Mouse (Mus musculus): ENCODE measurements around the gene Cdk19. TPM values are rescaled to one million over a fixed set of nuclear protein-coding genes. Genes with fewer than 3 reads are reported as not detected.

The Cdk19 gene
- polyA plus RNA-seq, 1 experiment from 2014 or later = 9.1 TPM

GRCm38 (mm10) chr10:40478626-40479025 is 139.3 kb downstream of the Cdk19 start:
- H3K27ac ChIP-seq (replicated peaks in 1 of 2; ENCODE audit: control insufficient read depth in 1 of 2, insufficient read depth in 1 of 2, low read depth in 2 of 2, low read length in 2 of 2) = no peak overlapping the region
- no peaks in the 10 kb centered on the region for H3K27me3 ChIP-seq (ENCODE audit: control insufficient read depth, insufficient read depth, low read length)
- H3K4me2 ChIP-seq (ENCODE audit: low read length) = no peak overlapping the region
- no peak for ATAC-seq (ENCODE audit: insufficient number of reproducible peaks, insufficient read depth, low FRiP score, low read depth)
- H3K4me1 ChIP-seq (ENCODE audit: control insufficient read depth in 2 of 2, insufficient read depth in 2 of 2, low read length in 2 of 2) = peaks cover 5 to 6% of the 10 kb centered on the region in 2 experiments; a peak in 2 of 4 replicates
- no peak overlapping the region for H3K4me3 ChIP-seq (ENCODE audit: control insufficient read depth in 1 of 2, insufficient read depth in 1 of 2, low read depth in 1 of 2, low read length in 2 of 2)
- WGBS = 95% methylated on average over 3 of the region's 3 CpGs
- no peak overlapping the region for H3K9ac ChIP-seq (ENCODE audit: low read length)
- peaks cover 35% of the 10 kb centered on the region for H3K36me3 ChIP-seq (ENCODE audit: control insufficient read depth, insufficient read depth, low read length)
- H3K9me3 ChIP-seq (ENCODE audit: control insufficient read depth, low read length) = no peaks in the 10 kb centered on the region

- no peak overlapping the region for H3K4me3 ChIP-seq (ENCODE audit: control insufficient read depth in 1 of 2, insufficient read depth in 1 of 2, low read depth in 1 of 2, low read length in 2 of 2)
- H3K9ac ChIP-seq (ENCODE audit: low read length) = no peak overlapping the region
- no peak for ATAC-seq (ENCODE audit: insufficient number of reproducible peaks, insufficient read depth, low FRiP score, low read depth)
- no peak overlapping the region for H3K4me2 ChIP-seq (ENCODE audit: low read length)
- WGBS = 73% methylated on average over 1 of the region's 1 CpGs
- H3K27ac ChIP-seq (replicated peaks in 1 of 2; ENCODE audit: control insufficient read depth in 1 of 2, insufficient read depth in 1 of 2, low read depth in 2 of 2, low read length in 2 of 2) = no peak overlapping the region
- H3K9me3 ChIP-seq (ENCODE audit: control insufficient read depth, low read length) = no peaks in the 10 kb centered on the region
- no peaks in the 10 kb centered on the region for H3K27me3 ChIP-seq (ENCODE audit: control insufficient read depth, insufficient read depth, low read length)
- H3K36me3 ChIP-seq (ENCODE audit: control insufficient read depth, insufficient read depth, low read length) = peaks cover 35% of the 10 kb centered on the region
- H3K4me1 ChIP-seq (ENCODE audit: control insufficient read depth in 2 of 2, insufficient read depth in 2 of 2, low read length in 2 of 2) = peaks cover 5 to 6% of the 10 kb centered on the region in 2 experiments; a peak in 2 of 4 replicates
Observed at GRCm38 (mm10) chr10:40479216-40479615, 139.9 kb downstream of the Cdk19 start.

- Histone ChIP-seq H3K36me3 (ENCODE audit: control insufficient read depth, insufficient read depth, low read length) (peaks cover 35% of the 10 kb centered on the region), H3K4me2 (ENCODE audit: low read length) (no peak overlapping the region), H3K9ac (ENCODE audit: low read length) (no peak overlapping the region), H3K9me3 (ENCODE audit: control insufficient read depth, low read length) (no peaks in the 10 kb centered on the region), H3K27ac (replicated peaks in 1 of 2; ENCODE audit: control insufficient read depth in 1 of 2, insufficient read depth in 1 of 2, low read depth in 2 of 2, low read length in 2 of 2) (no peak overlapping the region), H3K27me3 (ENCODE audit: control insufficient read depth, insufficient read depth, low read length) (no peaks in the 10 kb centered on the region), H3K4me1 (ENCODE audit: control insufficient read depth in 2 of 2, insufficient read depth in 2 of 2, low read length in 2 of 2) (peaks cover 5 to 6% of the 10 kb centered on the region in 2 experiments; a peak in 2 of 4 replicates), H3K4me3 (ENCODE audit: control insufficient read depth in 1 of 2, insufficient read depth in 1 of 2, low read depth in 1 of 2, low read length in 2 of 2) (no peak overlapping the region)
- no peak for ATAC-seq (ENCODE audit: insufficient number of reproducible peaks, insufficient read depth, low FRiP score, low read depth)
- WGBS = 75% methylated on average over 8 of the region's 8 CpGs
Observed at GRCm38 (mm10) chr10:40479621-40480193, 140.3 kb downstream of the Cdk19 start.

- no peak for ATAC-seq (ENCODE audit: insufficient number of reproducible peaks, insufficient read depth, low FRiP score, low read depth)
- no peak overlapping the region for H3K27ac ChIP-seq (replicated peaks in 1 of 2; ENCODE audit: control insufficient read depth in 1 of 2, insufficient read depth in 1 of 2, low read depth in 2 of 2, low read length in 2 of 2)
- no peak overlapping the region for H3K9ac ChIP-seq (ENCODE audit: low read length)
- H3K27me3 ChIP-seq (ENCODE audit: control insufficient read depth, insufficient read depth, low read length) = no peaks in the 10 kb centered on the region
- no peak overlapping the region for H3K4me2 ChIP-seq (ENCODE audit: low read length)
- peaks cover 26% of the 10 kb centered on the region for H3K36me3 ChIP-seq (ENCODE audit: control insufficient read depth, insufficient read depth, low read length)
- H3K4me3 ChIP-seq (ENCODE audit: control insufficient read depth in 1 of 2, insufficient read depth in 1 of 2, low read depth in 1 of 2, low read length in 2 of 2) = no peak overlapping the region
- 79% methylated on average over 3 of the region's 3 CpGs for WGBS
- no peaks in the 10 kb centered on the region for H3K9me3 ChIP-seq (ENCODE audit: control insufficient read depth, low read length)
- peaks cover 2 to 5% of the 10 kb centered on the region in 2 experiments; a peak in 2 of 4 replicates for H3K4me1 ChIP-seq (ENCODE audit: control insufficient read depth in 2 of 2, insufficient read depth in 2 of 2, low read length in 2 of 2)
Observed at GRCm38 (mm10) chr10:40481534-40481933, 142.2 kb downstream of the Cdk19 start.

GRCm38 (mm10) chr10:40482285-40482684 is 142.9 kb downstream of the Cdk19 start:
- peaks cover 20% of the 10 kb centered on the region for H3K36me3 ChIP-seq (ENCODE audit: control insufficient read depth, insufficient read depth, low read length)
- H3K4me3 ChIP-seq (ENCODE audit: control insufficient read depth in 1 of 2, insufficient read depth in 1 of 2, low read depth in 1 of 2, low read length in 2 of 2) = no peak overlapping the region
- no peak overlapping the region for H3K4me2 ChIP-seq (ENCODE audit: low read length)
- 88% methylated on average over 6 of the region's 6 CpGs for WGBS
- H3K4me1 ChIP-seq (ENCODE audit: control insufficient read depth in 2 of 2, insufficient read depth in 2 of 2, low read length in 2 of 2) = peaks cover under 1 to 1% of the 10 kb centered on the region in 2 experiments; a peak in 1 of 4 replicates
- no peaks in the 10 kb centered on the region for H3K9me3 ChIP-seq (ENCODE audit: control insufficient read depth, low read length)
- no peaks in the 10 kb centered on the region for H3K27me3 ChIP-seq (ENCODE audit: control insufficient read depth, insufficient read depth, low read length)
- H3K27ac ChIP-seq (replicated peaks in 1 of 2; ENCODE audit: control insufficient read depth in 1 of 2, insufficient read depth in 1 of 2, low read depth in 2 of 2, low read length in 2 of 2) = no peak overlapping the region
- no peak overlapping the region for H3K9ac ChIP-seq (ENCODE audit: low read length)
- ATAC-seq (ENCODE audit: insufficient number of reproducible peaks, insufficient read depth, low FRiP score, low read depth) = no peak

GRCm38 (mm10) chr10:40489086-40489796 is 149.9 kb downstream of the Cdk19 start:
- Histone ChIP-seq H3K4me3 (ENCODE audit: control insufficient read depth in 1 of 2, insufficient read depth in 1 of 2, low read depth in 1 of 2, low read length in 2 of 2) (no peak overlapping the region), H3K9me3 (ENCODE audit: control insufficient read depth, low read length) (no peaks in the 10 kb centered on the region), H3K4me2 (ENCODE audit: low read length) (no peak overlapping the region), H3K4me1 (ENCODE audit: control insufficient read depth in 2 of 2, insufficient read depth in 2 of 2, low read length in 2 of 2) (peaks cover 3 to 7% of the 10 kb centered on the region in 2 experiments; a peak in 1 of 4 replicates), H3K36me3 (ENCODE audit: control insufficient read depth, insufficient read depth, low read length) (no peaks in the 10 kb centered on the region), H3K27me3 (ENCODE audit: control insufficient read depth, insufficient read depth, low read length) (no peaks in the 10 kb centered on the region), H3K27ac (replicated peaks in 1 of 2; ENCODE audit: control insufficient read depth in 1 of 2, insufficient read depth in 1 of 2, low read depth in 2 of 2, low read length in 2 of 2) (no peak overlapping the region), H3K9ac (ENCODE audit: low read length) (no peak overlapping the region)
- ATAC-seq (ENCODE audit: insufficient number of reproducible peaks, insufficient read depth, low FRiP score, low read depth) = no peak
- WGBS = 87% methylated on average over 6 of the region's 6 CpGs

- 81% methylated on average over 7 of the region's 7 CpGs for WGBS
- H3K9ac ChIP-seq (ENCODE audit: low read length) = no peak overlapping the region
- H3K4me1 ChIP-seq (ENCODE audit: control insufficient read depth in 2 of 2, insufficient read depth in 2 of 2, low read length in 2 of 2) = peaks cover 3 to 7% of the 10 kb centered on the region in 2 experiments; a peak in 1 of 4 replicates
- no peak overlapping the region for H3K4me3 ChIP-seq (ENCODE audit: control insufficient read depth in 1 of 2, insufficient read depth in 1 of 2, low read depth in 1 of 2, low read length in 2 of 2)
- peak overlapping the region in 1 of 2 experiments; percentile 41; a peak in 1 of 4 replicates for H3K27ac ChIP-seq (replicated peaks in 1 of 2; ENCODE audit: control insufficient read depth in 1 of 2, insufficient read depth in 1 of 2, low read depth in 2 of 2, low read length in 2 of 2)
- ATAC-seq (ENCODE audit: insufficient number of reproducible peaks, insufficient read depth, low FRiP score, low read depth) = no peak
- H3K27me3 ChIP-seq (ENCODE audit: control insufficient read depth, insufficient read depth, low read length) = no peaks in the 10 kb centered on the region
- no peak overlapping the region for H3K4me2 ChIP-seq (ENCODE audit: low read length)
- no peaks in the 10 kb centered on the region for H3K36me3 ChIP-seq (ENCODE audit: control insufficient read depth, insufficient read depth, low read length)
- H3K9me3 ChIP-seq (ENCODE audit: control insufficient read depth, low read length) = no peaks in the 10 kb centered on the region
Observed at GRCm38 (mm10) chr10:40491131-40491530, 151.8 kb downstream of the Cdk19 start.
